Mouse (Mus musculus) adipose tissue, adult 10 weeks (tissue): Measurements from ENCODE around the gene Slc22a21. TPM values are rescaled to one million over a fixed set of nuclear protein-coding genes. Genes with fewer than 3 reads are reported as not detected.

Experiments
- polyA plus RNA-seq: library from polyadenylated mRNA; stranded (reverse); fragments of 350-450 nt; fragmentation: Illumina TruSeq; extraction: RNeasy Lipid Tissue Mini Kit (QIAGEN cat#74804); gene quantifications from one replicate; pipeline ENCODE4 v1.2.3, GENCODE M21; 2014; ENCODE audit warnings: low read depth, low replicate concordance

Gene Slc22a21
- polyA plus RNA-seq, result 5.7 TPM

GRCm38 (mm10) chr11:53979788-53980621 lies at the start of gene Slc22a21:
TSS of gene Slc22a21 (minus strand) at chr11:53980332.

GRCm38 (mm10) chr11:54028044-54028951 lies 48.2 kb upstream of the Slc22a21 start, which contains the start of gene Slc22a4:
TSS of gene Slc22a4 (minus strand) at chr11:54028090.

Other genes with a start within 250 kb of the Slc22a21 start
- 38.5 TPM for gene Irf1, start 210.3 kb downstream of the Slc22a21 start, polyA plus RNA-seq
- 0.98 TPM for gene Gm17334, start 207.1 kb downstream of the Slc22a21 start, polyA plus RNA-seq
- gene Gm12216, start 121.1 kb downstream of the Slc22a21 start, polyA plus RNA-seq, result 7.6 TPM
- 47.5 TPM for gene Slc22a5, start 88.7 kb downstream of the Slc22a21 start, polyA plus RNA-seq
- gene Slc22a4, start 47.8 kb upstream of the Slc22a21 start, polyA plus RNA-seq, result 8.9 TPM
- 48.6 TPM for gene Pdlim4, start 88.7 kb upstream of the Slc22a21 start, polyA plus RNA-seq
- 79.3 TPM for gene P4ha2, start 119.8 kb upstream of the Slc22a21 start, polyA plus RNA-seq